Mouse (Mus musculus) splenic B cell, adult 2 months (primary cell): ENCODE measurements around the gene Vmn2r104.

ENCODE experiments used
- DNase-seq: peaks from one replicate; pipeline ENCODE4 v3.0.0-alpha.2; 2011; ENCODE audit warnings: low read depth, low spot score
- H3K27me3 ChIP-seq: 2 replicates; pipeline ENCODE4 v1.6.1; 2012; ENCODE audit warnings: mild to moderate bottlenecking, low read length, moderate library complexity, mixed read lengths; ENCODE audit not compliant: control insufficient read depth, poor library complexity, insufficient read depth, severe bottlenecking
- H3K36me3 ChIP-seq: 2 replicates; pipeline ENCODE4 v1.6.1; 2012; ENCODE audit warnings: mild to moderate bottlenecking, low read length, moderate library complexity, mixed read lengths; ENCODE audit not compliant: control insufficient read depth, poor library complexity, insufficient read depth, severe bottlenecking

The Vmn2r104 gene

DNA sequence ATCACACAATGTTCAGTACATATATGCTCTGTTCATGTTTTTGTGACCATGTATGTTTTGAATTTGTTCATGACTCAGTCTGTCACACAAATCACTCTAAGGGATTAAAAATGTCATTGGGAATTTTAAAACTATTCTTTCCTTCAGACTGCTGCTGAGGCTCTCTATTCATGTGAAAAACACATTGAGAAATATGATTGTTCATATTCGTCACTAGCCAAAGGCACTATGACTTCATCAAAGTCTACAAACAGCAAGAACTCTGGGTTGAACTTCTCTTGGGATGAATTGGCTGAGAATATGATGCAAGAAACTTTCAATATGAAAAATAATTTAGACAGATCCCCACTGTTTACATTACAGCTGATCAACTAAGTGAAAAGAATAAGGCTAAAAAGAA lies at the start of gene Vmn2r104:
Vmn2r104 (minus strand) TSS at position 101 of the 400 bp plus-strand sequence.
- DNase-seq = no peak
- H3K36me3 ChIP-seq = no peaks in the 10 kb centered on the region
- no peaks in the 10 kb centered on the region for H3K27me3 ChIP-seq

DNA sequence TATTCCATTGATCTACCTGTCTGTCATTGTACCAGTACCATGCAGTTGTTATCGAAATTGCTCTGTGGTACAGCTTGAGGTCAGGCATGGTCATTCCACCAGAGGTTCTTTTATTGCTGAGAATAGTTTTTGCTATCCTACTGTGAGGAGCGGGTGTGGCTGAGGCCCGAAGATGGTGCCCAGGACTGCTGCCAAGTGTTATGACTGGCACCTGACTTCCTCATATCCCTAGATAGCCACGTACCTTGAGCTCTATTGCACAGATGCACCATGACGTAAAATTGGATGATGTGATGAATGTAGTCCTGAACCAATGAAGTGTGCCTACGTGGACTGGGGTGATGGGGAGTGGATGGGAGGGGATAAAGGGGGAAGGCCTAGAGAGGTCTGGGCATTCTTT lies 26.0 kb upstream of the Vmn2r104 start:
- no peaks in the 10 kb centered on the region for H3K36me3 ChIP-seq
- DNase-seq = no peak
- H3K27me3 ChIP-seq = no peaks in the 10 kb centered on the region

DNA sequence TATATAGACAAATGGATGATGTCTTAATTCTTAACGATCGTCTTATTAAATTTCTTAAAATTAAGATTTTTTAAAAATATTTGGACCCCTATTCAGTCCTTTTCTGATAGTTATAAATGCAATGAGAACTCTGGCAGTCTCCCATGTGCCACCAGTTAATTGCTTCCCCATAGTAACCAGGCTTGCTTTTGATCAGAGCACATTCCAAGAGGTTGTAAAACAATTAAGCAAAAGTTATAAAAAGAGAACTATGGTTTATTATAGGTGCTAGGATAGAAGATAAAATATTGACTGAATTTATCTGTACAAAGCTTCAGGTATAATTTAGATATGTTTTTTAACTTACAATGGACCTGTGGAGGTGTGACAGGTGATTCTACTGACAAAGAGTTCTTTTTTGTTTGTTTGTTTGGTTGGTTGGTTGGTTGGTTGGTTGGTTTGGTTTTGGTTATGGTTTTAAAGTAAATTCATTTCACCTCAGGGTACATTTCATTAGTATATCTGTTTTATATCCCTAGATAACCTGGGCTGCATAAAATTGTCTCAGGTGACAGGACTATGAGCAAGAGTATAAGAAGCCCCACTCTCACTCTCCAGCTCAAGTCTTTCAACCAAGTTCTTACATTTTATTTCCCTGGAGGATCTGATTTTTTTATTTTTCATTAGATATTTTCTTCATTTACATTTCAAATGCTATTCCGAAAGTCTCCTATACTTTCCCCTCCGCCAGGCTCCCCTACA lies 23.7 kb upstream of the Vmn2r104 start:
- no peaks in the 10 kb centered on the region for H3K27me3 ChIP-seq
- H3K36me3 ChIP-seq = no peaks in the 10 kb centered on the region
- no peak for DNase-seq
